Mouse (Mus musculus) MEL (cell line): ENCODE data around the gene Afg1l. TPM values are rescaled to one million over a fixed set of nuclear protein-coding genes. Genes with fewer than 3 reads are reported as not detected.
A peak's percentile ranks its signal among the peaks of the same experiment; 100 is the strongest.

Experiments used
- DNase-seq: peaks from one replicate; pipeline ENCODE4 v3.0.0; 2011; ENCODE audit warnings: low read depth, low spot score
- H3K27ac ChIP-seq: 2 replicates; pipeline ENCODE4 v1.5.1; 2012; ENCODE audit warnings: low read depth, mild to moderate bottlenecking, control low read depth, low read length, moderate library complexity; ENCODE audit not compliant: control insufficient read depth
- H3K27me3 ChIP-seq, 2 experiments: fragments of 150-350 bp in 1 of 2; sonication (generic) in 1 of 2; 2 replicates each; pipeline ENCODE4 v1.6.1; 2012; ENCODE audit warnings: low read length in 2 of 2, mild to moderate bottlenecking in 2 of 2, improper control_type of control experiment in 1 of 2, moderate library complexity in 1 of 2; ENCODE audit not compliant: insufficient read depth in 2 of 2, control insufficient read depth in 1 of 2
- H3K36me3 ChIP-seq, 2 experiments: 2 replicates each; pipeline ENCODE4 v1.6.1; 2012 to 2014; ENCODE audit warnings: low read length in 2 of 2, improper control_type of control experiment in 1 of 2, inconsistent platforms in 1 of 2, mild to moderate bottlenecking in 1 of 2; ENCODE audit not compliant: insufficient read depth in 2 of 2, control insufficient read depth in 1 of 2
- H3K4me1 ChIP-seq, 2 experiments: fragments of 150-350 bp in 1 of 2; sonication (generic) in 1 of 2; 2 replicates each; pipeline ENCODE4 v1.6.1; 2012; ENCODE audit warnings: low read length in 2 of 2, improper control_type of control experiment in 1 of 2, mild to moderate bottlenecking in 1 of 2; ENCODE audit not compliant: insufficient read depth in 2 of 2, control insufficient read depth in 1 of 2
- H3K4me3 ChIP-seq, 2 experiments: fragments of 150-350 bp in 1 of 2; sonication (generic) in 1 of 2; 2 replicates each; pipeline ENCODE4 v1.5.1; 2012; ENCODE audit warnings: low read depth in 2 of 2, low read length in 2 of 2, mild to moderate bottlenecking in 2 of 2, moderate library complexity in 2 of 2, control low read depth in 1 of 2, improper control_type of control experiment in 1 of 2; ENCODE audit not compliant: control insufficient read depth in 1 of 2, insufficient read depth in 1 of 2
- H3K79me2 ChIP-seq: 2 replicates; pipeline ENCODE4 v1.6.1; 2012; ENCODE audit warnings: mild to moderate bottlenecking, low read length, moderate library complexity; ENCODE audit not compliant: control insufficient read depth, poor library complexity, insufficient read depth
- H3K9ac ChIP-seq: 2 replicates; pipeline ENCODE4 v1.6.1; 2012; ENCODE audit warnings: low read depth, mild to moderate bottlenecking, control low read depth, low read length, moderate library complexity; ENCODE audit not compliant: control insufficient read depth, poor library complexity, severe bottlenecking
- H3K9me3 ChIP-seq: fragments of 150-350 bp; sonication (generic); replicated peaks from 2 replicates; pipeline ENCODE4 v1.6.1; 2012; ENCODE audit warnings: mild to moderate bottlenecking, low read length, improper control_type of control experiment, moderate library complexity; ENCODE audit not compliant: insufficient read depth
- CTCF ChIP-seq, 3 experiments: IDR thresholded peaks in 2 of 3; conservative IDR thresholded peaks in 1 of 3; 2 replicates each; pipeline ENCODE4 v1.5.1; 2011 to 2012; ENCODE audit warnings: low read length in 3 of 3, low read depth in 2 of 3, mild to moderate bottlenecking in 2 of 3, improper control_type of control experiment in 1 of 3, inconsistent platforms in 1 of 3, mixed read lengths in 1 of 3, moderate library complexity in 1 of 3; ENCODE audit not compliant: control insufficient read depth in 1 of 3, insufficient read depth in 1 of 3, poor library complexity in 1 of 3, severe bottlenecking in 1 of 3
- EP300 ChIP-seq, 2 experiments: IDR thresholded peaks; 2 replicates each; pipeline ENCODE4 v1.6.1; 2011; ENCODE audit warnings: improper control_type of control experiment in 2 of 2, low read length in 2 of 2, low read depth in 1 of 2, mild to moderate bottlenecking in 1 of 2
- GABPA ChIP-seq: IDR thresholded peaks from 2 replicates; pipeline ENCODE4 v1.6.1; 2012; ENCODE audit warnings: low read depth, mild to moderate bottlenecking, inconsistent platforms, low read length, improper control_type of control experiment, moderate library complexity
- GATA1 ChIP-seq: IDR thresholded peaks from 2 replicates; pipeline ENCODE4 v1.6.1; 2011; ENCODE audit warnings: low read depth, low read length, improper control_type of control experiment
- HCFC1 ChIP-seq: IDR thresholded peaks from 2 replicates; pipeline ENCODE4 v1.6.1; 2012; ENCODE audit warnings: low read depth, mild to moderate bottlenecking, inconsistent platforms, low read length, improper control_type of control experiment, moderate library complexity
- JUND ChIP-seq: IDR thresholded peaks from 2 replicates; pipeline ENCODE4 v1.6.1; 2011; ENCODE audit warnings: low read depth, mild to moderate bottlenecking, improper control_type of control experiment, low read length
- KAT2A ChIP-seq: conservative IDR thresholded peaks from 2 replicates; pipeline ENCODE4 v1.6.1; 2012; ENCODE audit warnings: low read depth, low read length, improper control_type of control experiment, inconsistent platforms
- MAFK ChIP-seq: IDR thresholded peaks from 2 replicates; pipeline ENCODE4 v1.6.1; 2011; ENCODE audit warnings: low read depth, mild to moderate bottlenecking, low read length, improper control_type of control experiment, borderline replicate concordance
- MEF2A ChIP-seq: IDR thresholded peaks from 2 replicates; pipeline ENCODE4 v1.6.1; 2014; ENCODE audit warnings: low read depth, mild to moderate bottlenecking, inconsistent platforms, low read length, improper control_type of control experiment; ENCODE audit not compliant: poor library complexity, insufficient replicate concordance, severe bottlenecking; ENCODE audit errors: extremely low read depth
- POLR2AphosphoS2 ChIP-seq: IDR thresholded peaks from 2 replicates; pipeline ENCODE4 v1.6.1; 2011; ENCODE audit warnings: low read length, improper control_type of control experiment
- POLR2AphosphoS5 ChIP-seq: IDR thresholded peaks from 2 replicates; pipeline ENCODE4 v1.6.1; 2012; ENCODE audit warnings: low read depth, borderline replicate concordance, mild to moderate bottlenecking, inconsistent platforms, low read length, moderate library complexity, mixed read lengths
- RCOR1 ChIP-seq: IDR thresholded peaks from 2 replicates; pipeline ENCODE4 v1.6.1; 2012; ENCODE audit warnings: low read depth, mild to moderate bottlenecking, inconsistent platforms, low read length, improper control_type of control experiment
- SIN3A ChIP-seq: IDR thresholded peaks from 2 replicates; pipeline ENCODE4 v1.6.1; 2012; ENCODE audit warnings: low read length, improper control_type of control experiment, inconsistent platforms
- SMC3 ChIP-seq: IDR thresholded peaks from 2 replicates; pipeline ENCODE4 v1.6.1; 2011; ENCODE audit warnings: low read depth, low read length, improper control_type of control experiment
- ZKSCAN1 ChIP-seq: IDR thresholded peaks from 2 replicates; pipeline ENCODE4 v1.6.1; 2012; ENCODE audit warnings: low read depth, mild to moderate bottlenecking, inconsistent platforms, low read length, improper control_type of control experiment, moderate library complexity
- ZMIZ1 ChIP-seq: IDR thresholded peaks from 2 replicates; pipeline ENCODE4 v1.6.1; 2012; ENCODE audit warnings: low read depth, mild to moderate bottlenecking, inconsistent platforms, low read length, improper control_type of control experiment, moderate library complexity
- ZNF384 ChIP-seq: IDR thresholded peaks from 2 replicates; pipeline ENCODE4 v1.6.1; 2012; ENCODE audit warnings: low read depth, mild to moderate bottlenecking, inconsistent platforms, low read length, improper control_type of control experiment
- polyA plus RNA-seq, 2 experiments: library from polyadenylated mRNA; stranded (reverse) in 1 of 2; unstranded in 1 of 2; fragments of >175 nt in 1 of 2; fragments of >200 nt in 1 of 2; gene quantifications; 2 replicates each; pipeline versions ENCODE4 v1.2.1 to v1.2.4; 2012; ENCODE audit warnings: low replicate concordance in 2 of 2, low read depth in 1 of 2; ENCODE audit not compliant: insufficient read length in 2 of 2, insufficient read depth in 1 of 2, missing spikeins in 1 of 2
- total RNA-seq: library from RNA; depleted of rRNA; stranded (reverse); fragments of 300-350 nt; gene quantifications from 2 replicates; pipeline ENCODE4 v1.2.3, GENCODE M21; 2012

Gene Afg1l
- total and polyA plus RNA-seq, 3 experiments, result 3.4 to 3.7 TPM; not detected in 1

GRCm38 (mm10) chr10:42454690-42455089 is 23.7 kb downstream of the Afg1l start:
- Histone ChIP-seq H3K36me3 (no peaks in the 10 kb centered on the region), H3K9ac (no peak overlapping the region), H3K9me3 (no peaks in the 10 kb centered on the region), H3K4me3 (no peak overlapping the region), H3K79me2 (no peaks in the 10 kb centered on the region), H3K4me1 (no peaks in the 10 kb centered on the region), H3K27ac (no peak overlapping the region), H3K27me3 (no peaks in the 10 kb centered on the region)
- TF ChIP-seq ZNF384, result 0 out of 2 replicates have a peak, but pooled peaks have one; percentile 17
- TF ChIP-seq CTCF (IDR thresholded peaks at IDR 0.05 in 2 of 3, conservative IDR thresholded peaks at IDR 0.05 in 1 of 3; ENCODE audit: control insufficient read depth in 1 of 3, insufficient read depth in 1 of 3, low read depth in 2 of 3, low read length in 3 of 3, poor library complexity in 1 of 3, severe bottlenecking in 1 of 3), result peak; percentile 11 to 33 (median 28); a peak in 3 of 6 replicates
- no peak for TF ChIP-seq ZKSCAN1
- no peak for TF ChIP-seq GABPA
- TF ChIP-seq MEF2A, result no peak
- peak; percentile 22; the same call in 1 of the 2 replicates for TF ChIP-seq SMC3
- no peak for DNase-seq

DNA sequence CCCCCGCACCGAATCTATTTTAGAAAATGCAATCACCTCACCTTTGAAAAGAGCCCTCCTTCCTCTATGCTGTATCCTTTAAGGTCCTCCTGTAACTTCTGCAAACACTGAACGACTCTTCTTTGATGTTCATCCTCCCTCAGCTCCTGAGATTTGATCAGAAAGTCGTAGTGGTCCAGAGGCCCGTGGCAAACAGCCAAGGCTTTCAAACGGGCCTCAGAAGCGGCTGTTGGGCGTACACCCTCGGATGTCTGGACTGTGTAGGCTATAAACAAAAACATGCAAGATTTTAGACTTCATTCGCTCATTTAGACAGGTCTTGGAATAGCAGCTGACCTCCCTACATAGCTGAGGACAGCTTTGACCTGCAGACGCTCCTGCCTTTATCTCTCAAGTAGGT is 24.1 kb downstream of the Afg1l start:
- Histone ChIP-seq H3K9ac (no peak overlapping the region), H3K4me3 (no peak overlapping the region), H3K4me1 (no peaks in the 10 kb centered on the region), H3K9me3 (no peaks in the 10 kb centered on the region), H3K27me3 (no peaks in the 10 kb centered on the region), H3K79me2 (no peaks in the 10 kb centered on the region), H3K36me3 (no peaks in the 10 kb centered on the region), H3K27ac (no peak overlapping the region)
- no peak for DNase-seq
- TF ChIP-seq SMC3, result no peak
- no peak for TF ChIP-seq ZMIZ1
- TF ChIP-seq SIN3A, result no peak
- no peak for TF ChIP-seq HCFC1
- TF ChIP-seq GATA1, result no peak
- no peak for TF ChIP-seq MEF2A
- no peak for TF ChIP-seq RCOR1
- no peak for TF ChIP-seq GABPA
- no peak for TF ChIP-seq POLR2AphosphoS5
- TF ChIP-seq EP300 (IDR thresholded peaks at IDR 0.05; ENCODE audit: low read depth in 1 of 2, low read length in 2 of 2), result no peak

GRCm38 (mm10) chr10:42449672-42450071 is 28.7 kb downstream of the Afg1l start:
- Histone ChIP-seq H3K36me3 (peaks cover 0 to 4% of the 10 kb centered on the region in 2 experiments; a peak in 1 of 4 replicates), H3K4me1 (peaks cover 0 to 2% of the 10 kb centered on the region in 2 experiments; a peak in 1 of 4 replicates), H3K27ac (no peak overlapping the region), H3K79me2 (no peaks in the 10 kb centered on the region), H3K9ac (no peak overlapping the region), H3K4me3 (no peak overlapping the region), H3K9me3 (no peaks in the 10 kb centered on the region), H3K27me3 (no peaks in the 10 kb centered on the region)
- TF ChIP-seq MAFK (no peak), GABPA (no peak), JUND (no peak), POLR2AphosphoS2 (no peak), KAT2A (no peak)
- no peak for DNase-seq
